Mouse (Mus musculus) forebrain, embryonic 11.5 days (tissue): ENCODE data around the gene Tk1. TPM values are rescaled to one million over a fixed set of nuclear protein-coding genes. Genes with fewer than 3 reads are reported as not detected.

Experiments used
- ATAC-seq: fragments of 200-750 bp; cut with Nextera tagmentation; replicated peaks from 2 replicates; pipeline ENCODE4 v1.8.0; 2017; ENCODE audit warnings: moderate TSS enrichment; ENCODE audit not compliant: low FRiP score
- DNase-seq: peaks from one replicate; pipeline ENCODE4 v3.0.0-alpha.2; 2017; ENCODE audit warnings: low spot score
- H3K27ac ChIP-seq: fragments of 300-500 bp; sonication (generic); 2 replicates; pipeline ENCODE4 v1.5.1; 2014; ENCODE audit warnings: low read depth, low read length
- H3K27me3 ChIP-seq: fragments of 300-500 bp; sonication (generic); 2 replicates; pipeline ENCODE4 v1.6.1; 2014; ENCODE audit warnings: mild to moderate bottlenecking, low read length, mixed read lengths; ENCODE audit not compliant: control insufficient read depth, insufficient read depth
- H3K36me3 ChIP-seq: fragments of 300-500 bp; sonication (generic); 2 replicates; pipeline ENCODE4 v1.6.1; 2014; ENCODE audit warnings: mild to moderate bottlenecking, low read length, moderate library complexity, mixed read lengths; ENCODE audit not compliant: control insufficient read depth, insufficient read depth
- H3K4me1 ChIP-seq: fragments of 300-500 bp; sonication (generic); replicated peaks from 2 replicates; pipeline ENCODE4 v1.6.1; 2014; ENCODE audit warnings: low read length, mixed read lengths; ENCODE audit not compliant: control insufficient read depth, insufficient read depth
- H3K4me2 ChIP-seq: fragments of 300-500 bp; sonication (generic); 2 replicates; pipeline ENCODE4 v1.6.1; 2014; ENCODE audit warnings: low read depth, mild to moderate bottlenecking, low read length, moderate library complexity, mixed read lengths; ENCODE audit not compliant: severe bottlenecking
- H3K4me3 ChIP-seq: fragments of 300-500 bp; sonication (generic); 2 replicates; pipeline ENCODE4 v1.5.1; 2014; ENCODE audit warnings: low read depth, low read length
- H3K9ac ChIP-seq: fragments of 300-500 bp; sonication (generic); 2 replicates; pipeline ENCODE4 v1.6.1; 2014; ENCODE audit warnings: low read length
- H3K9me3 ChIP-seq: fragments of 300-500 bp; sonication (generic); 2 replicates; pipeline ENCODE4 v1.6.1; 2016; ENCODE audit warnings: low read length, mixed read lengths; ENCODE audit not compliant: control insufficient read depth
- WGBS: fragments of 180-500 bp; shearing (Covaris S2); extraction: QIAGEN DNeasy Blood & Tissue Kit; methylation state at CpG from one replicate; pipeline ENCODE4 v1.1.7; 2014; 5-methylcytosine and 5-hydroxymethylcytosine counted together
- polyA plus RNA-seq: library from polyadenylated mRNA; unstranded; fragments of >200 nt; fragmentation: Nextera tagmentation; extraction: Ambion mirVana; gene quantifications from 2 replicates; pipeline ENCODE4 v1.2.1, GENCODE M21; 2014

Gene Tk1
- polyA plus RNA-seq: 118 and 124 TPM in 2 replicates

- Histone ChIP-seq H3K4me2 (peak within 1 kb of the TSS; percentile 64), H3K36me3 (peaks cover 2% of the 10 kb centered on the region; the same call in 1 of the 2 replicates), H3K9me3 (no peaks in the 10 kb centered on the region), H3K4me3 (peak within 1 kb of the TSS; percentile 45), H3K27me3 (no peaks in the 10 kb centered on the region), H3K27ac (peak within 1 kb of the TSS; percentile 82), H3K4me1 (peaks cover 14% of the 10 kb centered on the region), H3K9ac (peak within 1 kb of the TSS; percentile 79)
- DNase-seq (peak; percentile 90), ATAC-seq (peak; percentile 76)
- WGBS: under 1% methylated on average over 34 of the region's 34 CpGs
Measured at GRCm38 (mm10) chr11:117825333-117826101, at the start of gene Tk1, which contains the start of gene Afmid. TSS of gene Tk1 (minus strand) at chr11:117826092. TSS of gene Afmid (plus strand) at chr11:117825924.

- DNase-seq: no peak
Measured at GRCm38 (mm10) chr11:117875681-117876080, 49.8 kb upstream of the Tk1 start.

GRCm38 (mm10) chr11:117874419-117874818 is 48.5 kb upstream of the Tk1 start:
- Histone ChIP-seq H3K9ac (no peak overlapping the region), H3K27ac (no peak overlapping the region), H3K4me2 (no peak overlapping the region), H3K27me3 (no peaks in the 10 kb centered on the region), H3K9me3 (no peaks in the 10 kb centered on the region), H3K4me3 (no peak overlapping the region), H3K36me3 (no peaks in the 10 kb centered on the region), H3K4me1 (peaks cover 18% of the 10 kb centered on the region; the same call in 1 of the 2 replicates)
- 56% methylated on average over 4 of the region's 4 CpGs for WGBS
- DNase-seq: no peak
- no peak for ATAC-seq

More at GRCm38 (mm10) chr11:117875681-117876080, 49.8 kb upstream of the Tk1 start:
- Histone ChIP-seq H3K27me3 (no peaks in the 10 kb centered on the region), H3K4me3 (no peak overlapping the region), H3K4me1 (peaks cover 18% of the 10 kb centered on the region; the same call in 1 of the 2 replicates), H3K36me3 (no peaks in the 10 kb centered on the region), H3K27ac (no peak overlapping the region), H3K4me2 (no peak overlapping the region), H3K9ac (no peak overlapping the region), H3K9me3 (no peaks in the 10 kb centered on the region)
- no peak for ATAC-seq
- WGBS: 15% methylated on average over 6 of the region's 6 CpGs

GRCm38 (mm10) chr11:117872861-117873608 is 47.1 kb upstream of the Tk1 start, which contains the start of gene Tha1:
TSS of gene Tha1 (minus strand) at chr11:117873481.
- peak; percentile 84 for ATAC-seq
- Histone ChIP-seq H3K36me3 (no peaks in the 10 kb centered on the region), H3K4me2 (peak within 1 kb of the TSS; percentile 99), H3K4me3 (peak within 1 kb of the TSS; percentile 60), H3K27ac (no peak within 1 kb of the TSS), H3K9me3 (no peaks in the 10 kb centered on the region), H3K9ac (peak within 1 kb of the TSS; percentile 64), H3K27me3 (no peaks in the 10 kb centered on the region), H3K4me1 (peaks cover 11% of the 10 kb centered on the region; the same call in 1 of the 2 replicates)
- 3% methylated on average over 51 of the region's 51 CpGs for WGBS
- DNase-seq: peak; percentile 88

GRCm38 (mm10) chr11:117871911-117872584 is 46.2 kb upstream of the Tk1 start:
- no peaks in the 10 kb centered on the region for H3K36me3 ChIP-seq
- no peaks in the 10 kb centered on the region for H3K9me3 ChIP-seq
- no peak overlapping the region for H3K9ac ChIP-seq
- no peak for DNase-seq
- H3K4me3 ChIP-seq: no peak overlapping the region
- ATAC-seq: no peak
- H3K27ac ChIP-seq: no peak overlapping the region
- WGBS: 72% methylated on average over 12 of the region's 12 CpGs
- no peaks in the 10 kb centered on the region for H3K27me3 ChIP-seq
- peaks cover 11% of the 10 kb centered on the region; the same call in 1 of the 2 replicates for H3K4me1 ChIP-seq
- no peak overlapping the region for H3K4me2 ChIP-seq

- no peak for ATAC-seq
- Histone ChIP-seq H3K9me3 (no peaks in the 10 kb centered on the region), H3K9ac (no peak overlapping the region), H3K36me3 (no peaks in the 10 kb centered on the region), H3K4me2 (no peak overlapping the region), H3K4me1 (peaks cover 12% of the 10 kb centered on the region; the same call in 1 of the 2 replicates), H3K4me3 (no peak overlapping the region), H3K27ac (no peak overlapping the region), H3K27me3 (no peaks in the 10 kb centered on the region)
- WGBS: 73% methylated on average over 5 of the region's 5 CpGs
- DNase-seq: no peak
Measured at GRCm38 (mm10) chr11:117871376-117871775, 45.5 kb upstream of the Tk1 start.

GRCm38 (mm10) chr11:117870688-117871365 is 44.9 kb upstream of the Tk1 start:
- Histone ChIP-seq H3K4me2 (no peak overlapping the region), H3K36me3 (no peaks in the 10 kb centered on the region), H3K4me1 (peaks cover 16% of the 10 kb centered on the region; the same call in 1 of the 2 replicates), H3K9ac (no peak overlapping the region), H3K27ac (no peak overlapping the region), H3K27me3 (no peaks in the 10 kb centered on the region), H3K9me3 (no peaks in the 10 kb centered on the region), H3K4me3 (no peak overlapping the region)
- peak; percentile 88 for DNase-seq
- no peak; the same call in 1 of the 2 replicates for ATAC-seq
- WGBS: 35% methylated on average over 12 of the region's 12 CpGs
